Mouse (Mus musculus) thymus, adult 2 months (tissue): ENCODE measurements around the gene Ubtf.

Experiments
- CTCF ChIP-seq: fragments of 200-500 bp; IDR thresholded peaks from 2 replicates; pipeline ENCODE4 v1.5.1; 2012; ENCODE audit warnings: mild to moderate bottlenecking, control low read depth, low read length, moderate library complexity, borderline replicate concordance; ENCODE audit not compliant: control insufficient read depth, poor library complexity, insufficient read depth; ENCODE audit errors: extremely low read depth
- POLR2A ChIP-seq: fragments of 200-500 bp; IDR thresholded peaks from 2 replicates; pipeline ENCODE4 v1.6.1; 2012; ENCODE audit warnings: mild to moderate bottlenecking, low read length, control low read depth, moderate library complexity; ENCODE audit not compliant: control insufficient read depth, poor library complexity, insufficient read depth; ENCODE audit errors: extremely low read depth

DNA sequence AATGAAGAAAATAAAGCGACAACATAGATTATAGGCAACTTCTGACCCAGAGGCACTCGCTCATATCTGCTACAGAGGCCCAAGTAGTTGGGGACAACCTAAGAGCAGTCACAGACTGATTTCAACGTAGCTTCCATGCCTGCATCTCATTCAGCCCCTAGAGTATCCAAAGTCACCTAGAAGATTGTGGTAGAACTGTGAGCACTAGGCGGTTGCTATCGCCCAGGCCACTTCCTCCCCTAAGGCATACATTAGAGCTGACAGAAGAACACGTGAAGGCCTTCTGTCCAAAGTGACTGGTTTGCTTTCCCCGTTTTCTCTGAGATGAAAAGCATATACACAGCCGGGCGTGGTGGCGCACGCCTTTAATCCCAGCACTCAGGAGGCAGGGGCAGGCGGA is 5.2 kb downstream of the Ubtf start:
- no peak for TF ChIP-seq CTCF
- TF ChIP-seq POLR2A: no peak
